Mouse (Mus musculus) kidney, adult 2 months (tissue): ENCODE results near the gene Frrs1l.

Source experiments
- CTCF ChIP-seq: fragments of 200-500 bp; conservative IDR thresholded peaks from 2 replicates; pipeline ENCODE4 v1.5.1; 2011; ENCODE audit warnings: low read depth, mild to moderate bottlenecking, control low read depth, low read length, moderate library complexity, mixed read lengths; ENCODE audit not compliant: insufficient read depth, insufficient read length
- POLR2A ChIP-seq: fragments of 200-500 bp; IDR thresholded peaks from one replicate; pipeline ENCODE4 v1.6.1; 2011; ENCODE audit warnings: low read depth, low read length, control low read depth

DNA sequence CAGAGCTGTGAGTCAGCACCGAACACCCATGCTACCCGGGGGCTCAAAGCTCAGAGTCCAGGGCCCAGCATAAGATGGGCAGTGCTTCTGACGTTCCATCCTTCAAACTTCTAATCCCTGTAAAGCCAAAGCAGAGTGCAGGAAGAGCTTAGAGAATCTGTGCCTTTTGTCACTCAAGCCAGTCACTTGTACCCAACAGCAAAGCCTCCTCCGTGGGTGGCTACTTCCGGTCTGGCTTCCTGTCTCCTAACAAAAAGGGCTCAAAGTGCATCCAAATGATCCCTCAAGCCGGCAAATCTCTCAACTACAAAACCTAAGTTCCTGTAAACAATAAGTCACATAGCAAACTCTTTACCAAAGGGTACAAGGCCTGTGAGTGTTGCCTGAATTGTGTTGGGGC, 40.7 kb downstream of the Frrs1l start:
- TF ChIP-seq CTCF (no peak), POLR2A (no peak)
